Mouse (Mus musculus): ENCODE data around the gene Zfp174. TPM values are rescaled to one million over a fixed set of nuclear protein-coding genes. Genes with fewer than 3 reads are reported as not detected.
A peak's percentile ranks its signal among the peaks of the same experiment; 100 is the strongest.
"Not testable (repeated sequence)": the region's sequence is repeated elsewhere in the genome, so short reads cannot be mapped to it uniquely, and the experiment has no call there.

Zfp174 gene
- 0.69 and 0.72 TPM in 2 replicates for polyA plus RNA-seq (2015; fragmentation: Nextera tagmentation; extraction: Ambion mirVana)

DNA sequence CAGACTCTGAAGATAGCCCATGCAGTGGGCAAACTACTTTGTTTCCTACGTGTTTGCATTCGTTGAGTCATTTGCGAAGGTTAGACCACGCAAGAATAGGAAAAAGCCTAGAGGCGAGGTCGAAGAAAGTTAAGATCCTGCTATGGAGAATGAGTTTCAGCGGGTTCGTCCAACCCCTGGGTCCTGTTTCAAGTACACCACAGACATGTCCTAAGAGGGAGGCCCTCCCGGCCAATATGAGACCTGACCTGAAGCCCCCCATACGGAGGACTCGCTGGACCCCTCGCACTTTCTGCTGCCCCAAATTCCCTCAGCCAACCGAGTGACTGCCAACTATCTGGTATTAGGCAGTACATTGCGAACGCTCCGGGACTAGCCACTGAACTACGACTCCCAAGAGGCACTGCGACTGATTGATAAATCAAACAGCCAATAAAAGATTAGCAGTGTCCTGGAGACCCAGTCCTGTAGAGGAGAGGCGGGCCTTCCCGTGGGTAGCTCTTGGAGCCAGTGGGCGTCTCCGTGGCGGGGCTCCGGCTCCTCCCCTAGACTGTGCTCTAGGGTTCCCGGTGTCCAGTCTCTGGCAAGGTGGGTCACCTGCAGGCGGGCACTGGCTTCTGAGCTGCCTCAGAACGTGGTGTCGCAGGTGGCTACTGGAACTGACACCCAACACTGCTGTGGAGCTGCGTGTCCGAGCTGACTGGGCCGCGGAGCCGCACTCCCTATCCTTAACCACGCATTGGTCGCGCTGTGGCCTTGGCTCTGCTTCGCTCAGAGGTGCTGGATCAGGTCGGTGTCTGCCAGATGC lies at the start of gene Zfp174:
TSS of gene Zfp174 (plus strand) at position 558 of the 808 bp plus-strand sequence.
- peak; percentile 99 for DNase-seq (ENCODE audit: low spot score)
- TF ChIP-seq CTCF (IDR thresholded peaks at IDR 0.05) (peak; percentile 36), EP300 (IDR thresholded peaks at IDR 0.05) (no peak)
- peak within 1 kb of the TSS; percentile 59; the same call in 1 of the 2 replicates for H3K27ac ChIP-seq (ENCODE audit: low read length)
- H3K27me3 ChIP-seq (replicated peaks; ENCODE audit: insufficient read depth, low read length): no peaks in the 10 kb centered on the region
- ATAC-seq: peak; percentile 100
- H3K4me2 ChIP-seq (replicated peaks; ENCODE audit: low read depth, low read length): peak within 1 kb of the TSS; percentile 70
- H3K4me3 ChIP-seq (ENCODE audit: low read depth, low read length): peak within 1 kb of the TSS; percentile 62
- H3K4me1 ChIP-seq (ENCODE audit: insufficient read depth, low read depth, low read length): peaks cover 6% of the 10 kb centered on the region; the same call in 1 of the 2 replicates
- peak within 1 kb of the TSS; percentile 75 for H3K9ac ChIP-seq (replicated peaks; ENCODE audit: low read depth)
- H3K36me3 ChIP-seq (ENCODE audit: insufficient read depth, low read length): no peaks in the 10 kb centered on the region
- WGBS: 2% methylated on average over 38 of the region's 38 CpGs
- H3K9me3 ChIP-seq (ENCODE audit: low read length): no peaks in the 10 kb centered on the region

DNA sequence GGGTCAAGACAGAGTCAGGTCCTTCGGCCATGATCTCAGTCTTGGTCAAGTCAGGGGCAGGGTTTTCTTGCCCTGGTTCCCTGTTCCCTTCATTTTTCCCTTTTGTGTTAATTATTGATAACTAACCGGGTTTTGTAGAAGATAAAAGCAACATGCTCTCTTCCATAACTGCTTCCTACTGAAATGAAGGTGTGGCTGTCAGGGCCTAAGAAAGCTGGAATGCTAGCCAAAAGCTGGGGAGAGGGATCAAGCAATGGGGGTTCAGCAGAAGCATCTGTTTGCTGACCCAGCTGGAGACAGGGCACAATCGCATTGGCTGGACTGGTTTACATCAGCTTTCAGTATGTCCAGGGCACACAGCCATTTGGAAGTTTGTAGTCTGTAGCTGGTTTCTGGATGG lies 38.9 kb upstream of the Zfp174 start:
- Histone ChIP-seq H3K4me3 (ENCODE audit: low read depth, low read length) (no peak overlapping the region), H3K4me1 (ENCODE audit: insufficient read depth, low read depth, low read length) (no peaks in the 10 kb centered on the region), H3K9me3 (ENCODE audit: low read length) (no peaks in the 10 kb centered on the region), H3K9ac (replicated peaks; ENCODE audit: low read depth) (no peak overlapping the region), H3K27me3 (replicated peaks; ENCODE audit: insufficient read depth, low read length) (no peaks in the 10 kb centered on the region), H3K4me2 (replicated peaks; ENCODE audit: low read depth, low read length) (no peak overlapping the region), H3K27ac (ENCODE audit: low read length) (no peak overlapping the region), H3K36me3 (ENCODE audit: insufficient read depth, low read length) (no peaks in the 10 kb centered on the region)
- no peak for DNase-seq (ENCODE audit: low spot score)
- ATAC-seq: no peak
- 80% methylated on average over 3 of the region's 3 CpGs for WGBS
- TF ChIP-seq CTCF (IDR thresholded peaks at IDR 0.05) (no peak), EP300 (IDR thresholded peaks at IDR 0.05) (no peak)

DNA sequence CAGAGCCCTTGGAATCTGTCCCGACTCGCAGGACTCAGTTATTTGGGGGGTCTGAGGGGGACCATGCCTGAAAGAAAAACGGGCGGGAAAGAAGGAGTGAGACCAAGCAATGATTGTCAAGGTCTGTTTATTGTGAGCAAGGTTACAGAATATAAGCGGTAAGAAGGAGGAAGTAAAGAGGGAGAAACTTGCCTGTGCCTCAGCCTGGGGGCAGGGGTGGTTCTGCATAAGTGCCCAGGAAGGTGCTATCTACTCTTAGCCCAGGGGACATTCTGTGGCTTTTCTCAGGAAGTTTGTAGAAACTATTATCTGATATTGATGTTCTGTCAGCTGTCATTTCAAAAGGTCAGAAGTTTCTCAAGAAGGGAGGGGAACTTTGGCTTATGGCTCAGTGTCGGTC lies 32.4 kb upstream of the Zfp174 start:
- H3K4me3 ChIP-seq (ENCODE audit: low read depth, low read length); DNase-seq (ENCODE audit: low spot score); H3K4me1 ChIP-seq (ENCODE audit: insufficient read depth, low read depth, low read length); H3K9ac ChIP-seq (replicated peaks; ENCODE audit: low read depth); H3K9me3 ChIP-seq (ENCODE audit: low read length); H3K36me3 ChIP-seq (ENCODE audit: insufficient read depth, low read length); H3K27ac ChIP-seq (ENCODE audit: low read length); ATAC-seq; H3K4me2 ChIP-seq (replicated peaks; ENCODE audit: low read depth, low read length); H3K27me3 ChIP-seq (replicated peaks; ENCODE audit: insufficient read depth, low read length): not testable (repeated sequence)
- 77% methylated on average over 6 of the region's 6 CpGs for WGBS

DNA sequence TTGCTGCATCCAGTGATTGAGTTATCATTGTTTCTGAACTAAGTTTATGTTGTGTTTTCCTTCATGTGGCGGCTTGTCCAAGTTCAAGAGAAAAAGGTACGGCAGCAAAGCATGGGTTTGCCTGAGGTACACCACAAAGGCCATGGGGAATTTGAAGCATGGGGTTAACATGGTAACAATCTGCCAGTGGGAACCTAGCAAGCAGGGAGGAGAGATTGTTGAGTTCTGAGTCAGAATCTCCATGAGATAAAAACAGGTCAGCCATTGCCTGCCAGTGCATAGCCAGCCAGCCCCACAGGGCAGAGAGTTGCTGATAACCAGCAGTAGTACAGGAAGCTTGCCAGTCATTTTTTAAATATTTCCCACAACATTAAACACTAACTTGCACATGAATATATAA lies 26.9 kb upstream of the Zfp174 start:
- WGBS: 92% methylated on average over 2 of the region's 2 CpGs
- no peak for ATAC-seq
- DNase-seq (ENCODE audit: low spot score): no peak

DNA sequence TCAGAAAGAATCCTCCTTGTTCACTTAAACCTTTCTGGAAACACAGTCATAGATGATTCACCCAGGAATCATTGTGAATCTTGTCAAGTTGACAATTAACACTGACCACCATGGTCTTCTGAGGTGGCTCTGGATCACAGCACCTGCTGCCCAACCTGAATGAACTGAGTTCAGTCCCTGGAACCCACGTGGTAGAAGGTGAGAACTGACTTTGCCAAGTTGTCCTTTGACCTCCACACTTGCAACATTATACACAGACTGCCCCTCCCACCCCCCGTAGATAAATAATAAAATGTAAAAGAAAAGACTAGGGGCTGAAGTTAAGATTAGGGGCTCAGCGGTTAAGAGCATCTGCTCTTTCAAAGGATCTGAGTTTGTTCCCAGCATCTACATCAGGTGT lies 19.0 kb upstream of the Zfp174 start:
- Histone ChIP-seq H3K4me3 (ENCODE audit: low read depth, low read length) (no peak overlapping the region), H3K27ac (ENCODE audit: low read length) (no peak overlapping the region), H3K9ac (replicated peaks; ENCODE audit: low read depth) (no peak overlapping the region), H3K27me3 (replicated peaks; ENCODE audit: insufficient read depth, low read length) (no peaks in the 10 kb centered on the region), H3K9me3 (ENCODE audit: low read length) (no peaks in the 10 kb centered on the region), H3K4me2 (replicated peaks; ENCODE audit: low read depth, low read length) (no peak overlapping the region), H3K4me1 (ENCODE audit: insufficient read depth, low read depth, low read length) (no peaks in the 10 kb centered on the region), H3K36me3 (ENCODE audit: insufficient read depth, low read length) (no peaks in the 10 kb centered on the region)
- TF ChIP-seq EP300 (IDR thresholded peaks at IDR 0.05): no peak
- no peak for TF ChIP-seq CTCF (IDR thresholded peaks at IDR 0.05)
- 52% methylated on average over 3 of the region's 3 CpGs for WGBS
- no peak for DNase-seq (ENCODE audit: low spot score)
- no peak for ATAC-seq

More for the DNA sequence above, 26.9 kb upstream of the Zfp174 start:
- Histone ChIP-seq H3K27me3 (replicated peaks; ENCODE audit: insufficient read depth, low read length) (no peaks in the 10 kb centered on the region), H3K4me3 (ENCODE audit: low read depth, low read length) (no peak overlapping the region), H3K9me3 (ENCODE audit: low read length) (no peaks in the 10 kb centered on the region), H3K4me2 (replicated peaks; ENCODE audit: low read depth, low read length) (no peak overlapping the region), H3K27ac (ENCODE audit: low read length) (no peak overlapping the region), H3K36me3 (ENCODE audit: insufficient read depth, low read length) (no peaks in the 10 kb centered on the region), H3K9ac (replicated peaks; ENCODE audit: low read depth) (no peak overlapping the region), H3K4me1 (ENCODE audit: insufficient read depth, low read depth, low read length) (no peaks in the 10 kb centered on the region)
- TF ChIP-seq CTCF (IDR thresholded peaks at IDR 0.05) (no peak), EP300 (IDR thresholded peaks at IDR 0.05) (no peak)

DNA sequence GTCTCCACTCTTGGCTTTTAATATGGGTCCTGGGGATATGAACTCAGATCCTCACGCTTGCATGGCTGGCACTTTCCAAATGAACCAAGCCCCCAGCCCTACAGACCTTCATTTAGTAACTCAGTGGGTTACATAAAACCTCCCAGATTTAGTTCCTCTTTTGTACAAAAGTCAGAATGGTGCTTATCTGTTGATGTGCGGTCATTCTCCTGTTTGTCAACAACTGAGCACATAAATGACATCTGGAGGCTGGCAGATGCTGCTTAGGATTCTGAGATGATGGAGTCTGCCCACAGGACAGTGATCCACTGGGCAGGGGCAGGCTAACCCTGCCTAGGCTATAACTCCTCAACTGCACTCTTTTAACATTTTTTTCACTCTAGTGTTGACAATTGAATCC lies 17.3 kb upstream of the Zfp174 start:
- DNase-seq (ENCODE audit: low spot score) (no peak), ATAC-seq (no peak)
- 82% methylated on average over 2 of the region's 2 CpGs for WGBS
- Histone ChIP-seq H3K9me3 (ENCODE audit: low read length) (no peaks in the 10 kb centered on the region), H3K9ac (replicated peaks; ENCODE audit: low read depth) (no peak overlapping the region), H3K27ac (ENCODE audit: low read length) (no peak overlapping the region), H3K27me3 (replicated peaks; ENCODE audit: insufficient read depth, low read length) (no peaks in the 10 kb centered on the region), H3K4me3 (ENCODE audit: low read depth, low read length) (no peak overlapping the region), H3K4me1 (ENCODE audit: insufficient read depth, low read depth, low read length) (no peaks in the 10 kb centered on the region), H3K36me3 (ENCODE audit: insufficient read depth, low read length) (no peaks in the 10 kb centered on the region), H3K4me2 (replicated peaks; ENCODE audit: low read depth, low read length) (no peak overlapping the region)
- no peak for TF ChIP-seq EP300 (IDR thresholded peaks at IDR 0.05)
- no peak for TF ChIP-seq CTCF (IDR thresholded peaks at IDR 0.05)
